Mouse (Mus musculus) heart, adult 2 months (tissue): Measurements from ENCODE around the gene Homer2.

ENCODE experiments used
- CTCF ChIP-seq: fragments of 200-600 bp; IDR thresholded peaks from 2 replicates; pipeline ENCODE4 v1.8.1; 2022; ENCODE audit warnings: antibody characterized with exemption, mild to moderate bottlenecking, moderate library complexity
- EP300 ChIP-seq: fragments of 200-500 bp; IDR thresholded peaks from 2 replicates; pipeline ENCODE4 v1.6.1; 2011; ENCODE audit warnings: low read depth, low read length, control low read depth; ENCODE audit not compliant: insufficient read depth

GRCm38 (mm10) chr7:81570752-81571107 lies 136.6 kb downstream of the Homer2 start:
- TF ChIP-seq CTCF, result peak; percentile 56
- no peak for TF ChIP-seq EP300
